Mouse (Mus musculus): ENCODE results near the gene Lrmda. TPM values are rescaled to one million over a fixed set of nuclear protein-coding genes. Genes with fewer than 3 reads are reported as not detected.

The Lrmda gene
- polyA plus RNA-seq, 1 experiment from 2014 or later = 0.21 TPM

- no peak for DNase-seq (ENCODE audit: low spot score)
Measured at GRCm38 (mm10) chr14:22152701-22153100, 133.2 kb downstream of the Lrmda start.

DNA sequence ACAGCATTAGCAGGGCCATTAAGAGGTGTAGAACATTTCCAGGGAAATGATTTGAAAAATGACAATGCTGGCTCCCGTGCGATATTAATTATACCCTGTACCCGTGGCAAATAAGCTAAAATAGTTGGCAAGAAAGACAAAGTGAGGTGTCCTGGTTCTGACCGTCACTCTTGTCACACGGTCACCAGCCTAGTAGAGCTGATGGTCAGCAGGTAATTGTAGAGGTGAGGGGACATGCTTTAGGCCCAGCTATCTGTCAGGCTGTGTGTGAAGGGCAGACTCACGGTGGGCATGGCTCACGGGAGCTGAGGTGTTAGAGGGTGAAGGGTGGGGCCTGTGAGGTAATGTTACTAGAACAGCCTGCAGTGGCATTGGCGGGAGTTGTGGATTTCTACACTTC, 134.6 kb downstream of the Lrmda start:
- DNase-seq (ENCODE audit: low spot score) = no peak

DNA sequence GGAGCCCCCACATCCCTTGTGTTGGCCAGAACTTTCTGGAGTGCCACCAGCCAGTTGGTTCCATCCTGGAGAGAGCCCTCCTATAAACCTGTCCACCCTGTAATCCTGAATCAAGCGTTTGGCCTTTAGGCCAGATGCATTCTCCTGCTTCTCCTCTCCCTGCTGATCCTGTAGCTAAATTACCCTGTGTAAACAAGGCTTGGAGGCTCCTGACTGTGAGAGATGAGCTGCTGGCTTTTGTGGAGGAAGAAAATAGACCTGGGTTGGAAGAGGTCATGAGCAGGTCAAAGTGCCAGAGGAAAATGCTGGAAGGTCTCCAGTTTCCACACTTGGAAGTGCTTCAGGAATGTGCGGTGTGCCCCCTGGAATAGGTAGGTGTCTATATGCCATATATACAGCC, 135.5 kb downstream of the Lrmda start:
- no peak for DNase-seq (ENCODE audit: low spot score)

- DNase-seq (ENCODE audit: low spot score) = no peak
Measured at GRCm38 (mm10) chr14:22155512-22156026, 136.1 kb downstream of the Lrmda start.

GRCm38 (mm10) chr14:22156991-22157390, 137.5 kb downstream of the Lrmda start:
- DNase-seq (ENCODE audit: low spot score) = no peak

DNA sequence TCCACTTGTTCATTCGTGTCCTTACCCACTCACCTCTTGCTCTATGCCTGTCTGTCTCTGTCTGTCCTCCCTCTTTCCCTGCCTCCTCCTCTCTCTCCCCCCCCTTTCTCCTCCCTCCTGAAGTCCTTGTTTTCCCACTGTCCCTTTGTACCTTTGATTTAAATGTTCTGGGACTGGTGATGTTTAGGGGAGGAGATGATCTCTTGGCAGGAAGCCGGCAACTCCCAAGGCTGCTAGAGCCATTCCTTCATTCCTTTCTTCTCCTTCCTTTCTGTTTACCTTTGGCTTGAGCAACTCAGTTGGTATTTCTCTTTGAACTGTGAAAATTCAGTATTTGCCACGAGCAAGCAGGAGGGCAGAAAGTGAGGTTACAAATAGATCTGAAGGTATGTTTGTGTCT, 141.9 kb downstream of the Lrmda start:
- DNase-seq (ENCODE audit: low spot score) = no peak

DNA sequence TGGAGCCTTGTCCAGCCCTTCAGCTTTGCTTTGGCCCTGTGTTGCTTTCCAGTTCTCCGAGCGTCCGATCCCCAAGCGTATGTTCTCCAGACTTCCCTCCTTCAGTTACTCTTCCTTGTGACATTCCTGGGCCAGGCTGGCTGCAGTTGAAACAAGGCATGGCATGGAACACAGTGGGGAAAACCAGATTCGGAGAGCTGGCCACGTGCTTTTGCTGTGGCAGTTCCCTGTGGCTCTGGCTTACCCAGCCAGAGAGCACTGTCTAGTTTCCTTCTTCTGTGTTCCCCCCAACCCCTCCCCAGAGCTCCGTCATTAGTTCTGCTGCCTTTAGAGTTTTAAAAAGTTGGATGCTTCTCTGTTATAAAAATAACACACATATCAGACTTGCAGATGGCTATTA, 147.8 kb downstream of the Lrmda start:
- no peak for DNase-seq (ENCODE audit: low spot score)

DNA sequence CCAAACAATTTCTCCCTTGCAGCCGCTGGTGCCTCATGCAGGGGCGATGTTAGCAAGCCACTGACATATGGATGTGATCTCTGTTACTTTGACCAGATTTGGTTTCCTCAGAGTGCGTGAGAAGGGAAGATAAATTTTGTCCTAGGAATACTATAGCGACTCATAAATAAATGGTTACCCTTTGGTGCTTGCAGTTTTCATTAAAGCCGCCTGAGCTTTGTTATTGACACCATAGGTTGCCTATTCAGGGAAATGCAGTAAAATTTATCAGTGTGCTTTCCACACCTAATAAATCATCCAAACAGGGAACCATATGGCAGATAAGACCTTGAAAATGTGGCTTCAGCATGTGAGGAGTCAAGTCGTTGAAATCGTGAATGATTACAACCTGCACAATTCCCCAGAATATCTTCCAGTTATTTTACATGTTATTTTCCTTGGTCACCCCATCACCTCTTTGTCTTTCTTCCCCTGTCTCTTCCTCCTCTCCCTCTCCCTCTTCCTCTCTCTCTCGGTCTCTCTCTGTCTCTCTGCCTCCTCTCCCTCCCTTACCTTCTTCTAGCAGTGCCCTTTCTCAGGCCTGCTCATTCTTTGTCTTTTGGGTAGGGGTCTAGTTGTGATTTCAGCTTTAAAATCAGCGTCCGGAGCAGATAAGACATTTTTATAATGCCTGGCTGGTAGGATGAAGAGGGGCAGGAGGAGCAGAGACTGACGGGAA, 148.7 kb downstream of the Lrmda start:
- no peak for DNase-seq (ENCODE audit: low spot score)

- no peak for DNase-seq (ENCODE audit: low spot score)
Measured at GRCm38 (mm10) chr14:22168795-22169568, 149.5 kb downstream of the Lrmda start.

GRCm38 (mm10) chr14:22174757-22175156, 155.2 kb downstream of the Lrmda start:
- DNase-seq (ENCODE audit: low spot score) = no peak

GRCm38 (mm10) chr14:22179761-22180160, 160.2 kb downstream of the Lrmda start:
- DNase-seq (ENCODE audit: low spot score) = no peak

DNA sequence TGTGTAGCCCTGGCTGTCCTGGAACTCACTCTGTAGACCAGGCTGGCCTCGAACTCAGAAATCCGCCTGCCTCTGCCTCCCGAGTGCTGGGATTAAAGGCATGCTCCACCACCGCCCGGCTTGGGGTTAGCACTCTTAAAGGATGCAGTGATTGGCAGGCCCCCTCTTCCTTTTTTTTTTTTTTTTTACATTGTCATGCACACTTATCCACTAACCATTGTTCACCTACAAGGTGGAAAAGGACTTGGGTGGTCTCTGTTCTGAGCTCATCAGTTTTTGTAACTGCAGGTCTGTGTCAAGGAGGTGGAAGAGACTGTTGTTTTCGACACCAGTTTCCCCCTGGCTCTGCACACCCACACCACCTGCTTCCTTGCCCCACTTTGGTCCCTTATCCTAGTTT, 162.0 kb downstream of the Lrmda start:
- peak; percentile 44 for DNase-seq (ENCODE audit: low spot score)

GRCm38 (mm10) chr14:22183195-22183594, 163.7 kb downstream of the Lrmda start:
- peak; percentile 83 for DNase-seq (ENCODE audit: low spot score)

- DNase-seq (ENCODE audit: low spot score) = no peak
Measured at GRCm38 (mm10) chr14:22185452-22185851, 165.9 kb downstream of the Lrmda start.

DNA sequence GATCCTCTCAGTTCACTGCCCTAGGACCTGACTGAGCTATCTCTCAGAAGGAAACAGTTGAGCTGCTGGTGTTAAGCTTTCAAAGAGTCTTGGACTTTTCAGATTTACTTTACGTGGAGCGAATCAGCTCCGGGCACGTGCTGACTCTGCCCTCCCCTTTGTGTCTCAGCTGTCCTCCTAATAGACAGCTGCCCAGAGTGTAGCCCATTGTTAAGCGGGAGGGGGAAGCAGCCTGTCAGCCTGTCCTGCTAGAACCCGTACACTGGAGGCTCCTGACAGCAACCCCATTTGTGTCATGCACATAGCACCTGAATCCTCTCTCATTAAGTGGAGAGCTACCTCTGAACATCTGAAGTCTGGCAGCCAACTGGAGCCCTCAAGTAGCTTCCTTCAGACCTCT, 170.6 kb downstream of the Lrmda start:
- no peak for DNase-seq (ENCODE audit: low spot score)

- no peak for DNase-seq (ENCODE audit: low spot score)
Measured at GRCm38 (mm10) chr14:22192185-22192584, 172.7 kb downstream of the Lrmda start.

DNA sequence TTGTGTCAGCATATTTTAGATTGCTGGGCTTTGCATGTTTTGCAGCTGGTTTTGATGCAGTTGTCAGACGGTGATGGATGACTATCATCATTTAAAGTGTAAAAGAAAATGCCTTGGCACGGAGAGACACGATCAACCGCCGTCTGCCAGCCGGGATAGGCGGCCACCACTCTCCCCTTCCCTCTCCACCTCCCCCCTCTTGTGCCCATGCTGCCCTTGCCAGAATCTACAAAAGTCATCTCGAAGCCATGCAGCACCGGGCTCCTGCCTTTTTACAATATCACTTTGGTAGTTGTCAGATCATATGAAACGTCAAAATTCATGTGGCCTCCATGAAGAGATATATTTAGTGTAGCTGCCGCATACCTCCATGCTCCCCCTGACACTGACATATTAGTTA, 178.5 kb downstream of the Lrmda start:
- no peak for DNase-seq (ENCODE audit: low spot score)

- DNase-seq (ENCODE audit: low spot score) = no peak
Measured at GRCm38 (mm10) chr14:22198641-22199425, 179.3 kb downstream of the Lrmda start.

DNA sequence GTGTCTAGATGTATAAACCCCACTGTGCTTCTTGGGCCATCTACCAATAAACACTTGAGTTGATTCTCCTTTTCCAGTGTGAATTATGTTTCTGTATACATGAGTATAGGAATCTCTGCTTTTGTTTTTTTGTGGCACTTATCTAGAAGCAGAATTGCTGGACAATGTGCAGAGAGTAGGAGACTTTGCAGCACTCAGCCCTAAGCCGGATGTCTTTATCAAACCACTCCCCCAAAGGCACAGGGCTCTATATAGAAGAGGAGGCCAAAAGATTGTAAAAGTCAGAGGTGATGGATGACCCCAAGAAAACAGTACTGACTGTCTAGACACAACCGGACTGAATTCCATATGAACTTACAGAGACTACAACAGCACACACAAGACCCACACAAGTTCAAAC, 182.2 kb downstream of the Lrmda start:
- no peak for DNase-seq (ENCODE audit: low spot score)

DNA sequence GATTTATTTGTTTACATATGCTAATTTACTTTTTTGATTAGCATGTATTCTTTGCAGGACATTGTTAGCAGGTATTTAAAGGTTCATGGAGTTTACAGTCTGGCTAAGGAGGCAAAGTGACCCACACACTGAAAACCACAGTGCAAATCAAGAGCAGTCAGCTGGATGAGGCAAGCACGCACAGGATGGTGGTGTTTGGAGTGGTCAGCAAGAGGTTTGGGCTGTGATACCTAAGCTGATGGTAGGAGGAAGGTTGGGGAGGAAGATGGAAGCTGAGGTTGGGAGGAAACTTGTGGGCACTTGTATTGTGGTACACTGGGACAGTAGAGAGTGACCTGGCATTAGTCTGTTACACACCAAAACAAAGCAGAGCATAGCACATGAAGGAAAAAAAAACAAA, 191.1 kb downstream of the Lrmda start:
- no peak for DNase-seq (ENCODE audit: low spot score)

- no peak for DNase-seq (ENCODE audit: low spot score)
Measured at GRCm38 (mm10) chr14:22218183-22218582, 198.7 kb downstream of the Lrmda start.

- DNase-seq (ENCODE audit: low spot score) = no peak
Measured at GRCm38 (mm10) chr14:22222038-22222437, 202.5 kb downstream of the Lrmda start.
